Mouse (Mus musculus) brain, embryonic 18.5 days (tissue): ENCODE measurements at regions not wholly inside any gene's neighbourhood (a gene's known extent, or its start where the extent isn't known, plus 50 kb on each side); places are given as distances from the start of the nearest gene placed in this dataset.
"Not testable (repeated sequence)": the region's sequence is repeated elsewhere in the genome, so short reads cannot be mapped to it uniquely, and the experiment has no call there.

Source experiments
- DNase-seq: peaks from one replicate; pipeline ENCODE4 v3.0.0-alpha.2; 2012; ENCODE audit warnings: low read depth, low spot score

- no peak for DNase-seq
Observed at GRCm38 (mm10) chr15:16909396-16909795, 180.8 kb downstream of the Cdh9 start.

GRCm38 (mm10) chr15:16909941-16910340 is 181.4 kb downstream of the Cdh9 start:
- not testable (repeated sequence) for DNase-seq

GRCm38 (mm10) chr15:16914966-16915569 is 186.5 kb downstream of the Cdh9 start:
- DNase-seq = no peak

GRCm38 (mm10) chr15:16923246-16923645 is 194.7 kb downstream of the Cdh9 start:
- DNase-seq = peak; percentile 43

GRCm38 (mm10) chr15:16933137-16933677 is 204.7 kb downstream of the Cdh9 start:
- no peak for DNase-seq

GRCm38 (mm10) chr15:16934438-16934837 is 205.9 kb downstream of the Cdh9 start:
- no peak for DNase-seq

- not testable (repeated sequence) for DNase-seq
Observed at GRCm38 (mm10) chr15:16975821-16976220, 247.3 kb downstream of the Cdh9 start.

GRCm38 (mm10) chr15:16990848-16991247 is 262.3 kb downstream of the Cdh9 start:
- no peak for DNase-seq

GRCm38 (mm10) chr15:16995667-16996066 is 267.1 kb downstream of the Cdh9 start:
- DNase-seq = no peak

- DNase-seq = no peak
Observed at GRCm38 (mm10) chr15:17006139-17006538, 277.6 kb downstream of the Cdh9 start.

- no peak for DNase-seq
Observed at GRCm38 (mm10) chr15:17007811-17008210, 279.3 kb downstream of the Cdh9 start.

- no peak for DNase-seq
Observed at GRCm38 (mm10) chr15:17048867-17049628, 320.5 kb downstream of the Cdh9 start.

- no peak for DNase-seq
Observed at GRCm38 (mm10) chr15:17069772-17070171, 341.2 kb downstream of the Cdh9 start.

GRCm38 (mm10) chr15:17084030-17084429 is 355.5 kb downstream of the Cdh9 start:
- DNase-seq = no peak

GRCm38 (mm10) chr15:17088644-17089228 is 360.2 kb downstream of the Cdh9 start:
- DNase-seq = no peak

- DNase-seq = peak; percentile 14
Observed at GRCm38 (mm10) chr15:17098927-17099326, 370.4 kb downstream of the Cdh9 start.

GRCm38 (mm10) chr15:17101182-17101581 is 372.6 kb downstream of the Cdh9 start:
- DNase-seq = no peak

GRCm38 (mm10) chr15:17135721-17136120 is 407.2 kb downstream of the Cdh9 start:
- no peak for DNase-seq

- no peak for DNase-seq
Observed at GRCm38 (mm10) chr15:17180164-17180563, 451.6 kb downstream of the Cdh9 start.

- DNase-seq = no peak
Observed at GRCm38 (mm10) chr15:17181358-17182022, 452.9 kb downstream of the Cdh9 start.

- DNase-seq = no peak
Observed at GRCm38 (mm10) chr15:17195439-17195838, 466.9 kb downstream of the Cdh9 start.

GRCm38 (mm10) chr15:17204739-17205138 is 476.2 kb downstream of the Cdh9 start:
- no peak for DNase-seq
